Mouse (Mus musculus): ENCODE results near the gene Ckmt1.

Ckmt1 gene

GRCm38 (mm10) chr2:121412843-121413386, 55.4 kb downstream of the Ckmt1 start:
- DNase-seq (ENCODE audit: low spot score), result no peak

Data from retina, embryonic 14.5 days (tissue).